Mouse (Mus musculus) midbrain, embryonic 16.5 days (tissue): ENCODE measurements around the gene Pcsk2. TPM values are rescaled to one million over a fixed set of nuclear protein-coding genes. Genes with fewer than 3 reads are reported as not detected.

Experiments
- ATAC-seq: fragments of 200-750 bp; cut with Nextera tagmentation; 2 replicates; pipeline ENCODE4 v1.8.0; 2017; ENCODE audit warnings: moderate TSS enrichment
- H3K27ac ChIP-seq: fragments of 300-500 bp; sonication (generic); 2 replicates; pipeline ENCODE4 v1.5.1; 2014; ENCODE audit warnings: mild to moderate bottlenecking, low read length, mixed read lengths
- H3K27me3 ChIP-seq: fragments of 300-500 bp; sonication (generic); 2 replicates; pipeline ENCODE4 v1.6.1; 2014; ENCODE audit warnings: low read depth, low read length, mixed read lengths; ENCODE audit not compliant: control insufficient read depth, insufficient read depth
- H3K36me3 ChIP-seq: fragments of 300-500 bp; sonication (generic); 2 replicates; pipeline ENCODE4 v1.6.1; 2014; ENCODE audit warnings: mild to moderate bottlenecking, low read length, moderate library complexity, mixed read lengths; ENCODE audit not compliant: control insufficient read depth, insufficient read depth
- H3K4me1 ChIP-seq: fragments of 300-500 bp; sonication (generic); 2 replicates; pipeline ENCODE4 v1.6.1; 2014; ENCODE audit warnings: mild to moderate bottlenecking, low read length, mixed read lengths; ENCODE audit not compliant: control insufficient read depth, insufficient read depth
- H3K4me2 ChIP-seq: fragments of 300-500 bp; sonication (generic); 2 replicates; pipeline ENCODE4 v1.6.1; 2014; ENCODE audit warnings: mild to moderate bottlenecking, low read length, mixed read lengths
- H3K4me3 ChIP-seq: fragments of 300-500 bp; sonication (generic); 2 replicates; pipeline ENCODE4 v1.5.1; 2014; ENCODE audit warnings: low read depth, mild to moderate bottlenecking, low read length, moderate library complexity, mixed read lengths
- H3K9ac ChIP-seq: fragments of 300-500 bp; sonication (generic); 2 replicates; pipeline ENCODE4 v1.6.1; 2014; ENCODE audit warnings: low read depth, low read length, mixed read lengths
- H3K9me3 ChIP-seq: fragments of 300-500 bp; sonication (generic); replicated peaks from 2 replicates; pipeline ENCODE4 v1.6.1; 2014; ENCODE audit warnings: mild to moderate bottlenecking, low read length, mixed read lengths; ENCODE audit not compliant: control insufficient read depth, poor library complexity, severe bottlenecking
- WGBS: fragments of 180-500 bp; shearing (Covaris S2); extraction: QIAGEN DNeasy Blood & Tissue Kit; methylation state at CpG from one replicate; pipeline ENCODE4 v1.1.7; 2014; 5-methylcytosine and 5-hydroxymethylcytosine counted together
- polyA plus RNA-seq: library from polyadenylated mRNA; unstranded; fragments of >200 nt; fragmentation: Nextera tagmentation; extraction: Ambion mirVana; gene quantifications from 2 replicates; pipeline ENCODE4 v1.2.1, GENCODE M21; 2015

Pcsk2 gene
- polyA plus RNA-seq, 1 experiment from 2014 or later: 35.2 TPM

DNA sequence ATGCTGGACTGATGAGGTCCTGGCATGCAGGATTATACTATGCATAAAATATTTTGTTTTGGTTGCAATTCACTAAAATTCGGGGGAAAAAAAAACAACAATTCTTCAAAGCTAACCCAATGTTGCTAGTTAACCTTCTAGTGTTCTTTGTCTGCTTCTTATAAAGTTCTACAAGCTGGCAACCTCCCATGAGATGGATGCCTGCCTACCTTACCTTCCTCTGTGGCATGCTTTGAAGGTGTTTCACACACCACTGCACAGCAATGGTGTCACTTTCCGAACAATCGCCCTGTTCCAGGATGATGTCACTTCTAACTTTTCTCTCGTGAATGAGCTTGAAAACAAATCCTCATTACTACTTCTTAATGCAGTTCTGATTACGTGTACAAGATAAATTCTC, 68.8 kb downstream of the Pcsk2 start:
- ATAC-seq: no peak
- H3K4me1 ChIP-seq: peaks cover 8% of the 10 kb centered on the region; the same call in 1 of the 2 replicates
- H3K36me3 ChIP-seq: no peaks in the 10 kb centered on the region
- no peaks in the 10 kb centered on the region for H3K27me3 ChIP-seq
- WGBS: 46% methylated on average over 5 of the region's 5 CpGs
- no peak overlapping the region for H3K4me3 ChIP-seq
- H3K9me3 ChIP-seq: no peaks in the 10 kb centered on the region
- H3K9ac ChIP-seq: no peak overlapping the region
- no peak overlapping the region for H3K4me2 ChIP-seq
- no peak overlapping the region for H3K27ac ChIP-seq

DNA sequence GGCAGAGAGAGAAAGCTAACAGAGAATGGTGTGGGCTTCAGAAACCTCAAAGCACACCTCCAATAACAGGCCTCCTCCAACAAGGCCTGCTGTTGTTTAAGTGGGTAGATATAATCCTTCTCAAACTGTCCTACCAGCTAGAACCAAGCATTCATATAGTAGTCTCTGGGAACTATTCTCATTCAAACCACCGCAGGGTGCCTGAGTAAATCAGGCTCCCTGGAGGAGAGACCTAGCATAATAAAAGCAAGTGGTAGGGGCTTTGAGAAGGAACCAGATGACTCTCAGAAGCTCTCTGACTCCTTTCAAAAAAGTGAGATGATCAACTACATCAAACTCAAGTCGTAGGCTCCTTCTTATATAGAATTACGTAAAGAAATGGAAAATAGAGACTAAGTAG, 75.0 kb downstream of the Pcsk2 start:
- no peak overlapping the region for H3K4me2 ChIP-seq
- no peak overlapping the region for H3K4me3 ChIP-seq
- no peaks in the 10 kb centered on the region for H3K9me3 ChIP-seq
- H3K9ac ChIP-seq: no peak overlapping the region
- no peak for ATAC-seq
- WGBS: 44% methylated on average over 3 of the region's 3 CpGs
- H3K4me1 ChIP-seq: peaks cover 5% of the 10 kb centered on the region; the same call in 1 of the 2 replicates
- no peaks in the 10 kb centered on the region for H3K27me3 ChIP-seq
- no peak overlapping the region for H3K27ac ChIP-seq
- H3K36me3 ChIP-seq: no peaks in the 10 kb centered on the region

GRCm38 (mm10) chr2:143623916-143624315, 78.0 kb downstream of the Pcsk2 start:
- Histone ChIP-seq H3K9me3 (no peaks in the 10 kb centered on the region), H3K4me2 (no peak overlapping the region), H3K4me1 (no peaks in the 10 kb centered on the region), H3K4me3 (no peak overlapping the region), H3K27me3 (no peaks in the 10 kb centered on the region), H3K36me3 (no peaks in the 10 kb centered on the region), H3K27ac (no peak overlapping the region), H3K9ac (no peak overlapping the region)
- ATAC-seq: no peak
- 67% methylated on average over 3 of the region's 3 CpGs for WGBS

DNA sequence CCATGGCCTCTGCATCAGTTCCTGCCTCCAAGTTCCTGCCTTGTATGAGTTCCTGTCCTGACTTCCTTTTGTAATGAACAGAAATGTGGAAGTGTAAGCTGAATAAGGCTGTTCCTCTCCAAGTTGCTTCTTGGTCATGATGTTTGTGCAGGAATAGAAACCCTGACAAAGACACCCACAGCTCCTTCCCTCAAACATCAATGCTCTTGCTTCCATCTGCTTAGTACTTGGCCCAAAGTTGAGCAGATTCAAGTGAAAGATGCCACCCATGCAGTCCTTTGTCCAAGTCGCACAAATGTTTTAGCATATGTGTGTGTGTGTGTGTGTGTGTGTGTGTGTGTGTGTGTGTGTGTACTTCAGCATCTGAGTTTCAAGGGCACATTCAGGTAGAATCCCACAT, 97.3 kb downstream of the Pcsk2 start:
- H3K9me3 ChIP-seq: no peaks in the 10 kb centered on the region
- no peak overlapping the region for H3K4me3 ChIP-seq
- 88% methylated on average over 1 of the region's 1 CpGs for WGBS
- no peaks in the 10 kb centered on the region for H3K27me3 ChIP-seq
- H3K9ac ChIP-seq: no peak overlapping the region
- no peaks in the 10 kb centered on the region for H3K36me3 ChIP-seq
- H3K4me2 ChIP-seq: no peak overlapping the region
- no peak for ATAC-seq
- no peak overlapping the region for H3K27ac ChIP-seq
- H3K4me1 ChIP-seq: no peaks in the 10 kb centered on the region

DNA sequence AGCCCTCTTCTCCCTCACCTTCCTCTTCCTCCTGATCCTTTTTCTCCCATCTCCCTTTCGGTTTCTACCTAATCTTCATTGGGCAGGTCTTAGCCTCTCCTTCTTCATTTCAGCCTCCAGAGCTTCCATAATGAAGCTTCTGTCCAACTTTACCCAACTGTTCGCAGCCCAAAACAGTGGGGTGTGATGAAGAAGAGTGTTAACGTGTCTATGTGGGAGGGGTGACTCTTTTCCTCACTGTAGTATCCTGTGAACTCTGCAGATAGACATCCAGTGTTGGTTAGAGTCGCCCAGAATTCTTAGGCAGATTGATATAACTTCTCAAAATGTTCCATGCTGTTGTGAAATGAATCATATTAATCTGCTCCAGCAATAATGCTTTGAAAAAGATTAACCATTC, 98.4 kb downstream of the Pcsk2 start:
- Histone ChIP-seq H3K36me3 (no peaks in the 10 kb centered on the region), H3K9me3 (no peaks in the 10 kb centered on the region), H3K27ac (no peak overlapping the region), H3K4me2 (no peak overlapping the region), H3K4me3 (no peak overlapping the region), H3K9ac (no peak overlapping the region), H3K4me1 (no peaks in the 10 kb centered on the region), H3K27me3 (no peaks in the 10 kb centered on the region)
- no peak for ATAC-seq
- WGBS: 82% methylated on average over 4 of the region's 4 CpGs

DNA sequence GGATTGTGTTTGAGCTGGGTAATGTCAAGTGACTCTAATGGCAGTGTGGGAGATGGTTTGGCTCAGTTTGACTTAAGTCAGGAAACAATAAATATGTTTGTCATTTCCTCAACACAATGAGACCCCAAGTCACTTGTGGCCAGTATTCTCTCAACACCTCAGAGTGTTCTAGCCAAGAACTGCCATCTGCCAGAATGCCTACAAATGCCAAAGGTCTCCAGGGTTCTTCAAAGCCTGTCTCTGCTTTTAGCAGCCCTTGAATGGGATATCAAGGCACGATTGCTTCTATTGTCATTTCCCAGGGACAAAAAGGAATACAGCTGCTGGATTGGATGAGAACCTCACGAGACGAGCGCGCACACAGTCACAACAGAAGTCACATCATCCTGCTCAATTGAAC, 100.0 kb downstream of the Pcsk2 start:
- Histone ChIP-seq H3K36me3 (no peaks in the 10 kb centered on the region), H3K4me2 (no peak overlapping the region), H3K4me1 (no peaks in the 10 kb centered on the region), H3K9ac (no peak overlapping the region), H3K4me3 (no peak overlapping the region), H3K27me3 (no peaks in the 10 kb centered on the region), H3K27ac (no peak overlapping the region), H3K9me3 (no peaks in the 10 kb centered on the region)
- ATAC-seq: no peak
- whole genome bisulfite sequencing: 70% methylated on average over 5 of the region's 5 CpGs

DNA sequence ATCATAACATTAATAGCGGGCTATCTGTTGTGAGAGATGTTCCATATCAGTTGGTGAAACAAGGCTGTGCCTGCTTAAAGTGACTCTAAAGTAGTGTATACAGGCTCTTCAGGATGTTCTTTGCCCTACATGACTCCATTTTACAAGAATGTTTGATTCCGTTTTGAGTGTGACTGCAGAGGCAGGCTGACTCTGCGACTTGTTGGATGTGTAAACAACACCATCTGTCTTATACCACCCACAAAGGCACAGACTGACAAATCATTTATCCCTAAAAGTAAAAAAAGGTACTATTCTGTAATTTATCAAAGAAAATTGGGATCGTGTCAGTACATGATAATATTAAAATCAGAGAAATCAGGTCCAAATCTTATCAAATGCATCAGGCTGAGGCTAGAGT, 108.7 kb downstream of the Pcsk2 start:
- no peaks in the 10 kb centered on the region for H3K36me3 ChIP-seq
- WGBS: 93% methylated on average over 4 of the region's 4 CpGs
- no peak overlapping the region for H3K27ac ChIP-seq
- H3K27me3 ChIP-seq: no peaks in the 10 kb centered on the region
- H3K4me1 ChIP-seq: peaks cover 4% of the 10 kb centered on the region; the same call in 1 of the 2 replicates
- no peak overlapping the region for H3K4me3 ChIP-seq
- no peaks in the 10 kb centered on the region for H3K9me3 ChIP-seq
- no peak for ATAC-seq
- no peak overlapping the region for H3K4me2 ChIP-seq
- H3K9ac ChIP-seq: no peak overlapping the region

- peak; percentile 85; the same call in 1 of the 2 replicates for ATAC-seq
- 39% methylated on average over 4 of the region's 4 CpGs for WGBS
- Histone ChIP-seq H3K4me2 (no peak overlapping the region), H3K9me3 (no peaks in the 10 kb centered on the region), H3K27me3 (no peaks in the 10 kb centered on the region), H3K4me3 (no peak overlapping the region), H3K9ac (no peak overlapping the region), H3K4me1 (peaks cover 4% of the 10 kb centered on the region; the same call in 1 of the 2 replicates), H3K27ac (no peak overlapping the region), H3K36me3 (no peaks in the 10 kb centered on the region)
These were observed 111.0 kb downstream of the Pcsk2 start for GRCm38 (mm10) chr2:143656968-143657367.

GRCm38 (mm10) chr2:143666785-143667184, 120.8 kb downstream of the Pcsk2 start:
- WGBS: 91% methylated on average over 5 of the region's 5 CpGs
- no peak overlapping the region for H3K4me2 ChIP-seq
- no peaks in the 10 kb centered on the region for H3K9me3 ChIP-seq
- ATAC-seq: no peak
- H3K4me3 ChIP-seq: no peak overlapping the region
- H3K4me1 ChIP-seq: no peaks in the 10 kb centered on the region
- no peak overlapping the region for H3K27ac ChIP-seq
- H3K36me3 ChIP-seq: no peaks in the 10 kb centered on the region
- no peaks in the 10 kb centered on the region for H3K27me3 ChIP-seq
- no peak overlapping the region for H3K9ac ChIP-seq
